Mouse (Mus musculus): ENCODE measurements around the gene Znrf3.

Gene Znrf3

GRCm38 (mm10) chr11:5318035-5318775 is 126.4 kb downstream of the Znrf3 start:
- DNase-seq (ENCODE audit: low spot score) = peak; percentile 23

GRCm38 (mm10) chr11:5314796-5315195 is 129.9 kb downstream of the Znrf3 start:
- DNase-seq (ENCODE audit: low spot score) = no peak

GRCm38 (mm10) chr11:5314330-5314741 is 130.3 kb downstream of the Znrf3 start:
- DNase-seq (ENCODE audit: low spot score) = no peak

GRCm38 (mm10) chr11:5307024-5307905 is 137.4 kb downstream of the Znrf3 start:
- no peak for DNase-seq (ENCODE audit: low spot score)

GRCm38 (mm10) chr11:5306017-5306416 is 138.6 kb downstream of the Znrf3 start:
- DNase-seq (ENCODE audit: low spot score) = no peak

GRCm38 (mm10) chr11:5304526-5304925 is 140.1 kb downstream of the Znrf3 start:
- no peak for DNase-seq (ENCODE audit: low spot score)

GRCm38 (mm10) chr11:5298007-5298372 is 146.7 kb downstream of the Znrf3 start:
- DNase-seq (ENCODE audit: low spot score) = no peak

GRCm38 (mm10) chr11:5297148-5298006 is 147.3 kb downstream of the Znrf3 start:
- DNase-seq (ENCODE audit: low spot score) = no peak

- no peak for DNase-seq (ENCODE audit: low spot score)
Observed at GRCm38 (mm10) chr11:5296576-5297115, 148.0 kb downstream of the Znrf3 start.

GRCm38 (mm10) chr11:5294805-5295204 is 149.8 kb downstream of the Znrf3 start:
- no peak for DNase-seq (ENCODE audit: low spot score)

GRCm38 (mm10) chr11:5290691-5291090 is 154.0 kb downstream of the Znrf3 start:
- no peak for DNase-seq (ENCODE audit: low spot score)

GRCm38 (mm10) chr11:5289826-5290580 is 154.6 kb downstream of the Znrf3 start:
- no peak for DNase-seq (ENCODE audit: low spot score)

- DNase-seq (ENCODE audit: low spot score) = no peak
Observed at GRCm38 (mm10) chr11:5283987-5284386, 160.7 kb downstream of the Znrf3 start.

GRCm38 (mm10) chr11:5280932-5281331 is 163.7 kb downstream of the Znrf3 start:
- no peak for DNase-seq (ENCODE audit: low spot score)

- no peak for DNase-seq (ENCODE audit: low spot score)
Observed at GRCm38 (mm10) chr11:5278463-5278862, 166.2 kb downstream of the Znrf3 start.

- DNase-seq (ENCODE audit: low spot score) = no peak
Observed at GRCm38 (mm10) chr11:5277307-5277971, 167.2 kb downstream of the Znrf3 start.

GRCm38 (mm10) chr11:5275216-5275615 is 169.4 kb downstream of the Znrf3 start:
- DNase-seq (ENCODE audit: low spot score) = no peak

GRCm38 (mm10) chr11:5272536-5273234 is 172.0 kb downstream of the Znrf3 start:
- no peak for DNase-seq (ENCODE audit: low spot score)

- DNase-seq (ENCODE audit: low spot score) = no peak
Observed at GRCm38 (mm10) chr11:5272066-5272360, 172.6 kb downstream of the Znrf3 start.

Data from testis, postnatal 14 days (tissue).